Mouse (Mus musculus) liver, postnatal 0 days (tissue): ENCODE results near the gene Tns1.

Source experiments
- CTCF ChIP-seq: sonication (generic); IDR thresholded peaks from 2 replicates; pipeline ENCODE4 v1.5.1; 2016; ENCODE audit warnings: antibody characterized with exemption, low read depth
- EP300 ChIP-seq: IDR thresholded peaks from 2 replicates; pipeline ENCODE4 v1.6.1; 2016; ENCODE audit warnings: antibody characterized with exemption, low read depth, mild to moderate bottlenecking

DNA sequence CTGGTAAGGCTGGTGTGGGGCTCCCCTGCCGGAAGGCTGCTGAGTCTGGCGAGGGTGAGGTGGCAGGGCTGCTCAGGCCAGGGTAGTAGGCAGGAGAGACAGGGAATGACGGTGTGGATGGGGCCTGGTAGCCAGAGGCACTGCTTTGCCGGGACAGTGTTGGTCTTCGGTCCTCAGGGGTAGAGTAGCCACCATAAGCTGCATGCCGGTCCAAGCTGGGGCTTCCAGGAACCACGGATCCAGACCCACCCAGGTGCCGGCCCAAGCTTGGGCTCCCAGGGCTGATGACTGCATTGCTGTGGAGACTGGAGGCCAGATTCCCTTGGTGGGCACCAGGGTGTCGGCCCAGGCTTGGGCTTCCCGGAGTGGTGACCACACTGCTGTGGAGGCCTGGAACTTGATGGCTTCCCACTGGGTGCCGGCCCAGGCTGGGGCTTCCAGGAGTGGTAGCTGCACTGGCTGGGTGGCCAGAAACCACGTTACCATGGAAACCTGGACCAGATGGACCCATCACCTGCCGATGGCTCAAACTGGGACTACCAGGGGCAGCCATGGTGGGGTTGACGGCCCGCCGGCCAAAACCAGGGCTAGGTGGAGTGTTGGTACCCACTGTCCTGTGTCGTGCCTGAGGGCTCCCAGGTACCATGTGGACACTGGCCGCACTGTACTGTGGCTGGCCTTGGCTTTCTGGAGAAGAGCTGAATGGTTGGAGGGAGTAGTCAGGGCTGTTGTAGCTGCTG, 199.2 kb downstream of the Tns1 start:
- TF ChIP-seq CTCF (no peak), EP300 (no peak)
